In the genomic region with DNA sequence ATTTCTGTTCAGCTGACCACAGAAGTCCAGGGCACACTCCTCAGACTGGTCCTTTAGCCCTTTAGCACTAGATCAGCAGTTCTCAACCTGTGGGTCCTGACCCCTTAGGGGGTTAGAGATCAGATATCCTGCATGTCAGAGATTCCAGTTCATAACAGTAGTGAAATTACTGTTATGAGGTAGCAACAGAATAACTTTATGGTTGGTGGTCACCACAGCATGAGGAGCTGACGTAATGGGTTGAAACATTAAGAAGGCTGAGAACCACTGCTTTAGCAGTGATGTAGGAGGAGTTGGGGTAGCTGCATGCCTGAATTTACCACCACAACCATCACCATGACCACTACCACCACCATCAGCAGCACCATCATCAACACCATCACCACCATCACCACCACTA, we compare ENCODE assay signal across 16 mouse cellular contexts.
"Had no signal": no experiment of that assay in that cellular context is flagged by ENCODE, and none has a peak within 500 bp of the region (broad histone marks: within the 10 kb centered on the region; RNA-seq: fewer than 3 reads in every experiment).

No protein-coding gene starts in this region.

- H3K27ac ChIP-seq: neural tube, embryonic 13.5 days; neural tube, embryonic 15.5 days; stomach, embryonic 15.5 days; stomach, postnatal 0 days had no signal

- H3K4me2 ChIP-seq: neural tube, embryonic 13.5 days; neural tube, embryonic 15.5 days; stomach, embryonic 15.5 days had no signal

- H3K36me3 ChIP-seq: neural tube, embryonic 13.5 days; neural tube, embryonic 15.5 days; stomach, embryonic 15.5 days had no signal

- H3K4me3 ChIP-seq: neural tube, embryonic 13.5 days; neural tube, embryonic 15.5 days; stomach, embryonic 15.5 days had no signal

- H3K9ac ChIP-seq: neural tube, embryonic 13.5 days; neural tube, embryonic 15.5 days; stomach, embryonic 15.5 days had no signal

- H3K9me3 ChIP-seq: neural tube, embryonic 13.5 days; neural tube, embryonic 15.5 days; stomach, embryonic 15.5 days had no signal

- DNase-seq: retina, postnatal 1 day; right cerebral cortex, adult 18-20 months; right cerebral cortex, postnatal 14 days; right cerebral cortex, postnatal 25 days; right cerebral cortex, postnatal 4 days; spleen, adult 18-20 months; thymus, adult 18-20 months; thymus, adult 2 months; thymus, postnatal 14 days; thymus, postnatal 25 days; thymus, postnatal 36 days; thymus, postnatal 4 days had no signal

- H3K27me3 ChIP-seq: neural tube, embryonic 13.5 days; neural tube, embryonic 15.5 days; stomach, embryonic 15.5 days had no signal
